Mouse (Mus musculus) intestine, embryonic 16.5 days (tissue): ENCODE results near the gene Nav3. TPM values are rescaled to one million over a fixed set of nuclear protein-coding genes. Genes with fewer than 3 reads are reported as not detected.

Experiments
- ATAC-seq: fragments of 200-750 bp; cut with Nextera tagmentation; 2 replicates; pipeline ENCODE4 v1.8.0; 2017; ENCODE audit warnings: moderate TSS enrichment, moderate library complexity
- H3K27ac ChIP-seq: fragments of 300-500 bp; sonication (generic); 2 replicates; pipeline ENCODE4 v1.5.1; 2014; ENCODE audit warnings: mild to moderate bottlenecking, low read length
- H3K27me3 ChIP-seq: fragments of 300-500 bp; sonication (generic); replicated peaks from 2 replicates; pipeline ENCODE4 v1.6.1; 2014; ENCODE audit warnings: low read length, control low read depth, mixed read lengths; ENCODE audit not compliant: control insufficient read depth, insufficient read depth
- H3K36me3 ChIP-seq: fragments of 300-500 bp; sonication (generic); 2 replicates; pipeline ENCODE4 v1.6.1; 2014; ENCODE audit warnings: low read length, control low read depth; ENCODE audit not compliant: control insufficient read depth, insufficient read depth
- H3K4me1 ChIP-seq: fragments of 300-500 bp; sonication (generic); 2 replicates; pipeline ENCODE4 v1.6.1; 2014; ENCODE audit warnings: low read length, control low read depth, mixed read lengths; ENCODE audit not compliant: control insufficient read depth, insufficient read depth
- H3K4me2 ChIP-seq: fragments of 300-500 bp; sonication (generic); 2 replicates; pipeline ENCODE4 v1.6.1; 2014; ENCODE audit warnings: low read depth, low read length, control low read depth
- H3K4me3 ChIP-seq: fragments of 300-500 bp; sonication (generic); 2 replicates; pipeline ENCODE4 v1.5.1; 2014; ENCODE audit warnings: mild to moderate bottlenecking, low read length
- H3K9ac ChIP-seq: fragments of 300-500 bp; sonication (generic); 2 replicates; pipeline ENCODE4 v1.6.1; 2014; ENCODE audit warnings: low read depth, low read length
- H3K9me3 ChIP-seq: fragments of 300-500 bp; sonication (generic); 2 replicates; pipeline ENCODE4 v1.6.1; 2016; ENCODE audit warnings: low read length, control low read depth; ENCODE audit not compliant: control insufficient read depth
- WGBS: fragments of 180-500 bp; shearing (Covaris S2); extraction: QIAGEN DNeasy Blood & Tissue Kit; methylation state at CpG from one replicate; pipeline ENCODE4 v1.1.7; 2014; 5-methylcytosine and 5-hydroxymethylcytosine counted together
- polyA plus RNA-seq: library from polyadenylated mRNA; unstranded; fragments of >200 nt; fragmentation: Nextera tagmentation; extraction: Ambion mirVana; gene quantifications from 2 replicates; pipeline ENCODE4 v1.2.1, GENCODE M21; 2015

The Nav3 gene
- polyA plus RNA-seq, 1 experiment from 2014 or later: 0.75 TPM

DNA sequence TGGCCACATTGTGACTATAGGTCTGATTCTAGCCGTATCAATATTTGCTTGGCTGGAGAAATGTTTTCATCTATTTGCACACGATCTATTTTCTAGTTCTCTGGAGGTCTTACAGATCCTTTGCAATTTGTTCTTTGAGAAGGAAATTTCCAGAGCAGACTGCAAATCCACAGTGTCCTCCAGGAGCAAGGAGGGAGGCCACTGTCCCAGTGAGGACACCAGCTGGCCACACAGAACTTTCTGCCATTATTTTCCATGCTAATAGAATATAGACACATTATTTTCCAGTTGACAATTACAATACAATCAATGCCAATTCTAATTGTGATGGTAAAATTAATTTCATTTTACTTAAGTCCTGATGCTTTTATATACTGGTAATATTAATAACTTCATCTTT lies 783.1 kb downstream of the Nav3 start:
- Histone ChIP-seq H3K27ac (no peak overlapping the region), H3K4me3 (no peak overlapping the region), H3K9me3 (no peaks in the 10 kb centered on the region), H3K27me3 (no peaks in the 10 kb centered on the region), H3K4me2 (no peak overlapping the region), H3K4me1 (no peaks in the 10 kb centered on the region), H3K9ac (no peak overlapping the region), H3K36me3 (no peaks in the 10 kb centered on the region)
- no peak for ATAC-seq
- 80% methylated on average over 2 of the region's 2 CpGs for WGBS

GRCm38 (mm10) chr10:109667453-109667852 lies 788.6 kb downstream of the Nav3 start:
- ATAC-seq: no peak
- H3K4me2 ChIP-seq: no peak overlapping the region
- no peaks in the 10 kb centered on the region for H3K9me3 ChIP-seq
- no peak overlapping the region for H3K4me3 ChIP-seq
- H3K9ac ChIP-seq: no peak overlapping the region
- no peak overlapping the region for H3K27ac ChIP-seq
- no peaks in the 10 kb centered on the region for H3K36me3 ChIP-seq
- no peaks in the 10 kb centered on the region for H3K27me3 ChIP-seq
- no peaks in the 10 kb centered on the region for H3K4me1 ChIP-seq
- WGBS: 74% methylated on average over 4 of the region's 4 CpGs

DNA sequence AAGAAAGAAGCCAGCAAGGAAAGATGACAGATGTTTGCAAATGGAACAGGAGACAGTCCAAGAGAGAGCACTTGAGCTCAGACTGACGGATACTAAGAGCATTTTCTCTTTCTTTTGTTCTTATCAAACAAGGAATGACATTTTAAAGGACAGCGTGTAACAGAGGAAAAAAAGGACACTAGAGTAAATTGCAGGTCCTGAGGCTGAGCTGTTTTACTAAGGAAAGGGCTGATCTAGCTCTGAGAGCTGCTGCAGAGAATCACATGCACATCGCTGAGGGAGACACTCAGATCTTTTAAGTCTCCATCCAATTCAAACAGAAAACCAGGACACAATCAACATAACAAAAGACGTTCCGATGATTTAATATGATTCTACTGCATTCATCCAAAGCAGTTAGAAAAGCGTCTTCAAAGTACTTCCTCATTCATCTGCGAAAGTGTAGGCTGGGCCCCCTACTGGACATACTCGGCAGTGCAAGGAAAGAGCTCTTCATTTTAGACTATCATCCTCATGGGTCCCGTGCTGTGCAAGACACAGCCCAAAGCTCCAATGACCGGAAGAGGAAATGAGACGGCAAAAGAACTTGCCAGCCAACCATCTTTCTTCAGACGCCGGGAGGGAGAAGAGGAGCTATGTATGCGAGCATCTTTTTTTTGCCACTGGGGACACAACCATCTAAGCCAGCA lies 791.2 kb downstream of the Nav3 start:
- WGBS: 35% methylated on average over 14 of the region's 14 CpGs
- ATAC-seq: no peak
- H3K4me3 ChIP-seq: no peak overlapping the region; the same call in 1 of the 2 replicates
- no peak overlapping the region for H3K9ac ChIP-seq
- H3K36me3 ChIP-seq: no peaks in the 10 kb centered on the region
- H3K27me3 ChIP-seq: no peaks in the 10 kb centered on the region
- no peak overlapping the region for H3K27ac ChIP-seq
- no peaks in the 10 kb centered on the region for H3K9me3 ChIP-seq
- no peak overlapping the region for H3K4me2 ChIP-seq
- H3K4me1 ChIP-seq: no peaks in the 10 kb centered on the region

- no peaks in the 10 kb centered on the region for H3K9me3 ChIP-seq
- H3K9ac ChIP-seq: no peak overlapping the region
- no peak overlapping the region for H3K27ac ChIP-seq
- no peaks in the 10 kb centered on the region for H3K36me3 ChIP-seq
- H3K4me1 ChIP-seq: no peaks in the 10 kb centered on the region
- 60% methylated on average over 7 of the region's 7 CpGs for WGBS
- no peaks in the 10 kb centered on the region for H3K27me3 ChIP-seq
- no peak overlapping the region for H3K4me3 ChIP-seq
- ATAC-seq: no peak
- no peak overlapping the region for H3K4me2 ChIP-seq
Observed at GRCm38 (mm10) chr10:109651516-109651915, 804.5 kb downstream of the Nav3 start.

- no peak overlapping the region for H3K9ac ChIP-seq
- no peaks in the 10 kb centered on the region for H3K9me3 ChIP-seq
- no peaks in the 10 kb centered on the region for H3K4me1 ChIP-seq
- no peak overlapping the region for H3K4me3 ChIP-seq
- H3K27ac ChIP-seq: no peak overlapping the region
- H3K36me3 ChIP-seq: no peaks in the 10 kb centered on the region
- no peak overlapping the region for H3K4me2 ChIP-seq
- WGBS: 79% methylated on average over 3 of the region's 3 CpGs
- no peaks in the 10 kb centered on the region for H3K27me3 ChIP-seq
- ATAC-seq: no peak
Observed at GRCm38 (mm10) chr10:109643598-109643997, 812.4 kb downstream of the Nav3 start.

DNA sequence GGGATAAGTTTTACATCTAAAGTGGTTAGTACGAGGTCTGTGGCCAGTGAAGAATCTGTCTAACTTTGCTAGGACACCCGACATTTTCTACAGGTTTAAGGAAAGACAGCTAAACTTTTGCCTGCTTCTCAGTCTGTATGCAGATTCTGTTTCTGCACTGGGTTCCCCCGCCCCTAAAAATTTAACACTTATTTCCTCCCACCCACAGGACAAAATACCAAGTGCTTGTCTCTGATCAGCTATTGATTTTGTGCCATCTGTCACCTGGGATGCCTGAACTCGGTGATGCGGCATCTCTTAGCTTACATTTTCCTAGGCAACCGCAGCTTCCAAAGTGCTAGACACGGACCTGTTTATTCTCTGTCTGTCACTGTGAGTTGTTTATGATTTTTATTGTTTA lies 814.2 kb downstream of the Nav3 start:
- Histone ChIP-seq H3K36me3 (no peaks in the 10 kb centered on the region), H3K9me3 (no peaks in the 10 kb centered on the region), H3K27me3 (no peaks in the 10 kb centered on the region), H3K4me2 (no peak overlapping the region), H3K4me1 (no peaks in the 10 kb centered on the region), H3K9ac (no peak overlapping the region), H3K4me3 (no peak overlapping the region), H3K27ac (no peak overlapping the region)
- WGBS: 68% methylated on average over 7 of the region's 7 CpGs
- ATAC-seq: no peak

DNA sequence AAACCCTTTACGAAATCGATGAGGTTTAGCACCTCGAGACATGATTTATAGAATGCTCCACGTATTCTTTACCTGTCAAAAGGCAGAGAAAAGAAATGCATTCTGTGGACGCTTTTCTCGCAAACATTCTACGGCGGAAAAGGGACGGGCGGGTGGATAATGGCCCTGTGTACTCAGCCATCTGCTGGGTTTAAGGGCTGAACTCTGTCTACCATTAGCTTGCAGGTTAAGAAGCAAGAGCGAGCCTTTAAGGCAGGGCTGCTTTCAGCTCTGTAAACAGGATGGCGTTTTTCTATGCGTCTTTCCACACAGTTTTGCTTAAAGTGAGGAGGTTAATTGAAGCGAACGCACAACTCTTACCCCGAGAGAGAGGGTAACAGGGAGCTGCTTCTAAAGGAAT lies 818.3 kb downstream of the Nav3 start:
- H3K27ac ChIP-seq: no peak overlapping the region
- no peaks in the 10 kb centered on the region for H3K36me3 ChIP-seq
- no peaks in the 10 kb centered on the region for H3K9me3 ChIP-seq
- no peaks in the 10 kb centered on the region for H3K27me3 ChIP-seq
- no peak overlapping the region for H3K4me3 ChIP-seq
- no peak overlapping the region for H3K4me2 ChIP-seq
- H3K9ac ChIP-seq: no peak overlapping the region
- ATAC-seq: no peak
- WGBS: 61% methylated on average over 16 of the region's 16 CpGs
- H3K4me1 ChIP-seq: no peaks in the 10 kb centered on the region
